Mouse (Mus musculus): ENCODE results near the gene Selenoo. TPM values are rescaled to one million over a fixed set of nuclear protein-coding genes. Genes with fewer than 3 reads are reported as not detected.

Selenoo gene
- polyA plus RNA-seq, 1 experiment = 13.7 TPM

GRCm38 (mm10) chr15:89090662-89091061 is 1.8 kb downstream of the Selenoo start:
- peaks cover 20% of the 10 kb centered on the region for H3K36me3 ChIP-seq (ENCODE audit: control insufficient read depth, insufficient read depth)
- no peak overlapping the region for H3ac ChIP-seq (ENCODE audit: control insufficient read depth, insufficient read length, low read depth)
- H3K4me3 ChIP-seq (ENCODE audit: insufficient read depth, poor library complexity, severe bottlenecking) = no peak overlapping the region
- no peak for TF ChIP-seq USF1 (IDR thresholded peaks at IDR 0.05; ENCODE audit: low read depth)
- no peak for TF ChIP-seq MYOG (IDR thresholded peaks at IDR 0.05; ENCODE audit: control insufficient read depth, extremely low read depth, insufficient read length)
- TF ChIP-seq CEBPB (IDR thresholded peaks at IDR 0.05; ENCODE audit: low read depth) = no peak
- no peak for TF ChIP-seq MAX (IDR thresholded peaks at IDR 0.05)
- TF ChIP-seq MYOD1 (IDR thresholded peaks at IDR 0.05; ENCODE audit: control insufficient read depth, insufficient read length, low read depth) = no peak
- TF ChIP-seq CTCF (IDR thresholded peaks at IDR 0.05; ENCODE audit: control insufficient read depth, insufficient read depth, insufficient read length) = no peak
- no peak for TF ChIP-seq FOSL1 (IDR thresholded peaks at IDR 0.05; ENCODE audit: insufficient read depth, low read length, poor library complexity, severe bottlenecking)
- H3K27me3 ChIP-seq (ENCODE audit: control insufficient read depth, insufficient read depth, insufficient read length) = no peaks in the 10 kb centered on the region
- H3K79me2 ChIP-seq (ENCODE audit: control insufficient read depth, insufficient read depth) = peaks cover 12% of the 10 kb centered on the region
- H3K79me3 ChIP-seq (ENCODE audit: low read depth) = no peaks in the 10 kb centered on the region

- Histone ChIP-seq H3K79me2 (ENCODE audit: control insufficient read depth, insufficient read depth) (peaks cover 12% of the 10 kb centered on the region), H3K79me3 (ENCODE audit: low read depth) (no peaks in the 10 kb centered on the region), H3K36me3 (ENCODE audit: control insufficient read depth, insufficient read depth) (peaks cover 33% of the 10 kb centered on the region), H3ac (ENCODE audit: control insufficient read depth, insufficient read length, low read depth) (no peak overlapping the region), H3K4me3 (ENCODE audit: insufficient read depth, poor library complexity, severe bottlenecking) (no peak overlapping the region), H3K27me3 (ENCODE audit: control insufficient read depth, insufficient read depth, insufficient read length) (no peaks in the 10 kb centered on the region)
- TF ChIP-seq USF1 (IDR thresholded peaks at IDR 0.05; ENCODE audit: low read depth) (no peak), CEBPB (IDR thresholded peaks at IDR 0.05; ENCODE audit: low read depth) (no peak), FOSL1 (IDR thresholded peaks at IDR 0.05; ENCODE audit: insufficient read depth, low read length, poor library complexity, severe bottlenecking) (no peak), MYOG (IDR thresholded peaks at IDR 0.05; ENCODE audit: control insufficient read depth, extremely low read depth, insufficient read length) (no peak), CTCF (IDR thresholded peaks at IDR 0.05; ENCODE audit: control insufficient read depth, insufficient read depth, insufficient read length) (no peak), MYOD1 (IDR thresholded peaks at IDR 0.05; ENCODE audit: control insufficient read depth, insufficient read length, low read depth) (no peak), MAX (IDR thresholded peaks at IDR 0.05) (no peak)
Observed at GRCm38 (mm10) chr15:89092181-89092580, 3.3 kb downstream of the Selenoo start.

- H3K27me3 ChIP-seq (ENCODE audit: control insufficient read depth, insufficient read depth, insufficient read length) = no peaks in the 10 kb centered on the region
- no peak for TF ChIP-seq USF1 (IDR thresholded peaks at IDR 0.05; ENCODE audit: low read depth)
- TF ChIP-seq FOSL1 (IDR thresholded peaks at IDR 0.05; ENCODE audit: insufficient read depth, low read length, poor library complexity, severe bottlenecking) = no peak
- no peak for TF ChIP-seq CEBPB (IDR thresholded peaks at IDR 0.05; ENCODE audit: low read depth)
- no peak for TF ChIP-seq MYOG (IDR thresholded peaks at IDR 0.05; ENCODE audit: control insufficient read depth, extremely low read depth, insufficient read length)
- no peak for TF ChIP-seq MAX (IDR thresholded peaks at IDR 0.05)
- no peak for TF ChIP-seq MYOD1 (IDR thresholded peaks at IDR 0.05; ENCODE audit: control insufficient read depth, insufficient read length, low read depth)
- TF ChIP-seq CTCF (IDR thresholded peaks at IDR 0.05; ENCODE audit: control insufficient read depth, insufficient read depth, insufficient read length) = no peak
- H3ac ChIP-seq (ENCODE audit: control insufficient read depth, insufficient read length, low read depth) = no peak overlapping the region
- no peak overlapping the region for H3K4me3 ChIP-seq (ENCODE audit: insufficient read depth, poor library complexity, severe bottlenecking)
- no peaks in the 10 kb centered on the region for H3K79me2 ChIP-seq (ENCODE audit: control insufficient read depth, insufficient read depth)
- H3K79me3 ChIP-seq (ENCODE audit: low read depth) = no peaks in the 10 kb centered on the region
- H3K36me3 ChIP-seq (ENCODE audit: control insufficient read depth, insufficient read depth) = peaks cover 85% of the 10 kb centered on the region
Observed at GRCm38 (mm10) chr15:89097450-89097849, 8.6 kb downstream of the Selenoo start.

GRCm38 (mm10) chr15:89098616-89099015 is 9.7 kb downstream of the Selenoo start:
- no peak overlapping the region for H3ac ChIP-seq (ENCODE audit: control insufficient read depth, insufficient read length, low read depth)
- H3K4me3 ChIP-seq (ENCODE audit: insufficient read depth, poor library complexity, severe bottlenecking) = no peak overlapping the region
- H3K79me2 ChIP-seq (ENCODE audit: control insufficient read depth, insufficient read depth) = no peaks in the 10 kb centered on the region
- no peaks in the 10 kb centered on the region for H3K27me3 ChIP-seq (ENCODE audit: control insufficient read depth, insufficient read depth, insufficient read length)
- TF ChIP-seq USF1 (IDR thresholded peaks at IDR 0.05; ENCODE audit: low read depth) (no peak), FOSL1 (IDR thresholded peaks at IDR 0.05; ENCODE audit: insufficient read depth, low read length, poor library complexity, severe bottlenecking) (no peak), MAX (IDR thresholded peaks at IDR 0.05) (no peak), CTCF (IDR thresholded peaks at IDR 0.05; ENCODE audit: control insufficient read depth, insufficient read depth, insufficient read length) (no peak), MYOG (IDR thresholded peaks at IDR 0.05; ENCODE audit: control insufficient read depth, extremely low read depth, insufficient read length) (no peak), CEBPB (IDR thresholded peaks at IDR 0.05; ENCODE audit: low read depth) (no peak), MYOD1 (IDR thresholded peaks at IDR 0.05; ENCODE audit: control insufficient read depth, insufficient read length, low read depth) (no peak)
- peaks cover 91% of the 10 kb centered on the region for H3K36me3 ChIP-seq (ENCODE audit: control insufficient read depth, insufficient read depth)
- H3K79me3 ChIP-seq (ENCODE audit: low read depth) = no peaks in the 10 kb centered on the region

GRCm38 (mm10) chr15:89100823-89101222 is 11.9 kb downstream of the Selenoo start:
- H3K4me3 ChIP-seq (ENCODE audit: insufficient read depth, poor library complexity, severe bottlenecking) = no peak overlapping the region
- TF ChIP-seq MYOG (IDR thresholded peaks at IDR 0.05; ENCODE audit: control insufficient read depth, extremely low read depth, insufficient read length) (no peak), USF1 (IDR thresholded peaks at IDR 0.05; ENCODE audit: low read depth) (no peak), MAX (IDR thresholded peaks at IDR 0.05) (no peak), MYOD1 (IDR thresholded peaks at IDR 0.05; ENCODE audit: control insufficient read depth, insufficient read length, low read depth) (no peak), CTCF (IDR thresholded peaks at IDR 0.05; ENCODE audit: control insufficient read depth, insufficient read depth, insufficient read length) (no peak), CEBPB (IDR thresholded peaks at IDR 0.05; ENCODE audit: low read depth) (no peak)
- H3K79me3 ChIP-seq (ENCODE audit: low read depth) = no peaks in the 10 kb centered on the region
- no peaks in the 10 kb centered on the region for H3K27me3 ChIP-seq (ENCODE audit: control insufficient read depth, insufficient read depth, insufficient read length)
- H3K79me2 ChIP-seq (ENCODE audit: control insufficient read depth, insufficient read depth) = no peaks in the 10 kb centered on the region
- H3K36me3 ChIP-seq (ENCODE audit: control insufficient read depth, insufficient read depth) = peaks cover 97% of the 10 kb centered on the region
- no peak overlapping the region for H3ac ChIP-seq (ENCODE audit: control insufficient read depth, insufficient read length, low read depth)

GRCm38 (mm10) chr15:89102646-89103045 is 13.8 kb downstream of the Selenoo start:
- no peak for TF ChIP-seq CTCF (IDR thresholded peaks at IDR 0.05; ENCODE audit: control insufficient read depth, insufficient read depth, insufficient read length)
- no peak for TF ChIP-seq FOSL1 (IDR thresholded peaks at IDR 0.05; ENCODE audit: insufficient read depth, low read length, poor library complexity, severe bottlenecking)
- TF ChIP-seq CEBPB (IDR thresholded peaks at IDR 0.05; ENCODE audit: low read depth) = no peak
- no peak for TF ChIP-seq MYOG (IDR thresholded peaks at IDR 0.05; ENCODE audit: control insufficient read depth, extremely low read depth, insufficient read length)
- no peak for TF ChIP-seq USF1 (IDR thresholded peaks at IDR 0.05; ENCODE audit: low read depth)
- no peak for TF ChIP-seq MAX (IDR thresholded peaks at IDR 0.05)
- no peak for TF ChIP-seq MYOD1 (IDR thresholded peaks at IDR 0.05; ENCODE audit: control insufficient read depth, insufficient read length, low read depth)
- Histone ChIP-seq H3K79me3 (ENCODE audit: low read depth) (no peaks in the 10 kb centered on the region), H3K4me3 (ENCODE audit: insufficient read depth, poor library complexity, severe bottlenecking) (no peak overlapping the region), H3K36me3 (ENCODE audit: control insufficient read depth, insufficient read depth) (peaks cover 95% of the 10 kb centered on the region), H3K27me3 (ENCODE audit: control insufficient read depth, insufficient read depth, insufficient read length) (no peaks in the 10 kb centered on the region), H3ac (ENCODE audit: control insufficient read depth, insufficient read length, low read depth) (no peak overlapping the region), H3K79me2 (ENCODE audit: control insufficient read depth, insufficient read depth) (no peaks in the 10 kb centered on the region)
